Mouse (Mus musculus) megakaryocyte, embryonic 14.5 days (primary cell): Measurements from ENCODE around the gene Hapln4.

Experiments
- FLI1 ChIP-seq: IDR thresholded peaks from 2 replicates; pipeline ENCODE4 v1.6.1; 2012; ENCODE audit warnings: low read length, inconsistent platforms, mixed read lengths
- GATA1 ChIP-seq: IDR thresholded peaks from 3 replicates; pipeline ENCODE4 v1.6.1; 2012; ENCODE audit warnings: mixed read lengths, low read length, inconsistent platforms, borderline replicate concordance

GRCm38 (mm10) chr8:70073120-70073519, 10.1 kb upstream of the Hapln4 start:
- no peak for TF ChIP-seq GATA1
- TF ChIP-seq FLI1, result no peak
